Comparison of ENCODE assay signal across 9 mouse cellular contexts in the genomic region with DNA sequence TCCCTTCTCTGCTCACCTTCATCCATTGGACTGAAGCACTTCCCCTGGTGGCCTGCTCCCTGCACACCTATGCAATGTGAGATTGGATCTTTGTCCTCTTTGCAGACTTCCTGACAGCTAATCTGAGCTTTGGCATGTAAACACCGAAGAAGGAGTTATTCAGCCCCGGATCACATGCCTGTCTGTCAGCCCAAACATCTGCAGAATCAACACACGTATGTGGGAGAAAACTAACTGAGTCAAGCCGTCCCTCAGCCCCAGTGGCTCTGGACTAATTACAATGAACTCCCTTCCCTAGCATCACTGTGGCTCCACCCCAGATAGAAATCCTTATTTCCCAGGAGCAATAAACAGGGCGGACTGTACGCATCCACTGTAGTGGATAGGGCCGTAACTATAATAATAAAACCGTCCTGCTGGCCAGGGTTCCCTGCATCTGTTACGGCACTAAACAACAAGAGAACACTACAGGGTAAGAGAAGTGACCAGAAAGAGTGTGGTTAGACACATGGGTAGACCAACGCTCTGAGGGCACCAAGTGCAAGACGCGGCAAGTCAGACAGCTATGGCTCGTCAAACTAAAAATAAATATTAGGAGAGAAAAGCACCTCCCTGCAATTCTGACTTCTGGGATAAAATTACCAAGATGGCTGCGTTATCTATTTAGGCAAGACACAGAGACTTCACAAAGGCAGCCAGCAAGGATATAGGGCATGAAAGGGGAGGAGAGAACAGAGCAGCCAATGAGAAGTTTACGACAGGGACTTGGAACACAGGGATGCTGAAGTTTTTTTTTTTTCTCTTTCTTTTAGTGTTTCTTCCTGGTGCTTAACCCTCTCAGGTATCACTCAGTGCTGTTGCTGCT. TPM values are rescaled to one million over a fixed set of nuclear protein-coding genes. Genes with fewer than 3 reads are reported as not detected.
DNase-seq lines count a peak whose midpoint lies in the region; ATAC-seq lines count a peak whose summit lies in the region.
"Had no signal": no experiment of that assay in that cellular context is flagged by ENCODE, and none has a peak within 500 bp of the region (broad histone marks: within the 10 kb centered on the region; RNA-seq: fewer than 3 reads in every experiment).

No protein-coding gene starts in this region.

- H3K27me3 ChIP-seq in kidney, embryonic 16.5 days (ENCODE audit: insufficient read depth, low read length), result no peaks in the 10 kb centered on the region
- peaks cover 1% of the 10 kb centered on the region; the same call in 1 of the 2 replicates for H3K27me3 ChIP-seq in intestine, embryonic 15.5 days (replicated peaks)
- no peaks in the 10 kb centered on the region for H3K27me3 ChIP-seq in neural tube, embryonic 15.5 days (replicated peaks)

- 8% methylated on average over 15 of the region's 15 CpGs for WGBS in kidney, embryonic 16.5 days
- 8% methylated on average over 15 of the region's 15 CpGs for WGBS in intestine, embryonic 15.5 days
- 6% methylated on average over 15 of the region's 15 CpGs for WGBS in neural tube, embryonic 15.5 days

- no peak for DNase-seq in kidney, postnatal 14 days
- DNase-seq in forelimb bud, embryonic 11.5 days (ENCODE audit: low read depth, low spot score), result peak; percentile 59
- no peak for DNase-seq in cerebellum, adult 8-10 months
- no peak for DNase-seq in T-cell, adult 2 months (ENCODE audit: low spot score)

- no peaks in the 10 kb centered on the region for H3K36me3 ChIP-seq in kidney, embryonic 16.5 days (ENCODE audit: insufficient read depth, low read length)
- no peaks in the 10 kb centered on the region for H3K36me3 ChIP-seq in intestine, embryonic 15.5 days
- H3K36me3 ChIP-seq in neural tube, embryonic 15.5 days, result no peaks in the 10 kb centered on the region

- ATAC-seq in kidney, embryonic 16.5 days (ENCODE audit: low FRiP score, low TSS enrichment), result peak; percentile 44; the same call in 1 of the 2 replicates
- peak; percentile 34; the same call in 1 of the 2 replicates for ATAC-seq in intestine, embryonic 15.5 days
- ATAC-seq in neural tube, embryonic 15.5 days (ENCODE audit: low FRiP score), result peak; percentile 72
- ATAC-seq in granulocyte monocyte progenitor cell, adult 5-6 weeks (replicated peaks; ENCODE audit: poor library complexity, severe bottlenecking), result no peak

- peaks cover 32% of the 10 kb centered on the region for H3K4me1 ChIP-seq in kidney, embryonic 16.5 days (ENCODE audit: insufficient read depth, low read length)
- H3K4me1 ChIP-seq in intestine, embryonic 15.5 days (replicated peaks), result peaks cover 12% of the 10 kb centered on the region
- H3K4me1 ChIP-seq in neural tube, embryonic 15.5 days, result peaks cover 40% of the 10 kb centered on the region

- H3K4me3 ChIP-seq in kidney, embryonic 16.5 days (ENCODE audit: low read length), result peak overlapping the region; percentile 68
- H3K4me3 ChIP-seq in intestine, embryonic 15.5 days (replicated peaks), result peak overlapping the region; percentile 60
- H3K4me3 ChIP-seq in neural tube, embryonic 15.5 days (replicated peaks), result peak overlapping the region; percentile 76

- peak overlapping the region; percentile 74 for H3K27ac ChIP-seq in kidney, embryonic 16.5 days (ENCODE audit: low read length)
- no peak overlapping the region; the same call in 1 of the 2 replicates for H3K27ac ChIP-seq in intestine, embryonic 15.5 days
- peak overlapping the region; percentile 79 for H3K27ac ChIP-seq in neural tube, embryonic 15.5 days (replicated peaks)

- no peaks in the 10 kb centered on the region for H3K9me3 ChIP-seq in kidney, embryonic 16.5 days (ENCODE audit: low read length)
- no peaks in the 10 kb centered on the region for H3K9me3 ChIP-seq in intestine, embryonic 15.5 days
- H3K9me3 ChIP-seq in neural tube, embryonic 15.5 days (replicated peaks), result no peaks in the 10 kb centered on the region

- H3K4me2 ChIP-seq in kidney, embryonic 16.5 days (replicated peaks; ENCODE audit: low read depth, low read length), result peak overlapping the region; percentile 89
- H3K4me2 ChIP-seq in intestine, embryonic 15.5 days (replicated peaks), result peak overlapping the region; percentile 96
- peak overlapping the region; percentile 94 for H3K4me2 ChIP-seq in neural tube, embryonic 15.5 days

- peak overlapping the region; percentile 53 for H3K9ac ChIP-seq in kidney, embryonic 16.5 days (replicated peaks; ENCODE audit: low read length)
- H3K9ac ChIP-seq in intestine, embryonic 15.5 days, result no peak overlapping the region
- H3K9ac ChIP-seq in neural tube, embryonic 15.5 days (replicated peaks), result peak overlapping the region; percentile 21

RNA-seq across cellular contexts. Expression of a gene that starts 3.2 kb away (rescaled TPM):
- polyA plus RNA-seq in kidney, embryonic 16.5 days (2015; fragmentation: Nextera tagmentation; extraction: Ambion mirVana), result 17.5 and 20.6 TPM in 2 replicates
- 16.5 and 18.5 TPM in 2 replicates for polyA plus RNA-seq in intestine, embryonic 15.5 days (2015; fragmentation: Nextera tagmentation; extraction: Ambion mirVana)
- 34.4 and 36.2 TPM in 2 replicates for polyA plus RNA-seq in neural tube, embryonic 15.5 days (2015; fragmentation: Nextera tagmentation; extraction: Ambion mirVana)
- total RNA-seq in granulocyte monocyte progenitor cell, adult 5-6 weeks (2014; fragmentation: Nextera tagmentation), result 5.1 TPM in 1 of 2 replicates, not detected in the other
- not detected in 2 replicates for total RNA-seq in granulocyte monocyte progenitor cell, adult 5-6 weeks (2017)
- total RNA-seq: common myeloid progenitor, adult 5-6 weeks had no signal

RNA-seq across cellular contexts. Expression of a gene that starts 46.5 kb away (rescaled TPM):
- 69.3 and 73.1 TPM in 2 replicates for polyA plus RNA-seq in kidney, embryonic 16.5 days (2015; fragmentation: Nextera tagmentation; extraction: Ambion mirVana)
- 66.2 and 69.9 TPM in 2 replicates for polyA plus RNA-seq in intestine, embryonic 15.5 days (2015; fragmentation: Nextera tagmentation; extraction: Ambion mirVana)
- polyA plus RNA-seq in neural tube, embryonic 15.5 days (2015; fragmentation: Nextera tagmentation; extraction: Ambion mirVana), result 29.8 and 40.3 TPM in 2 replicates
- 44.3 and 48.1 TPM in 2 replicates for total RNA-seq in granulocyte monocyte progenitor cell, adult 5-6 weeks (2014; fragmentation: Nextera tagmentation)
- total RNA-seq in granulocyte monocyte progenitor cell, adult 5-6 weeks (2017), result 135 and 142 TPM in 2 replicates
